In the genomic region with DNA sequence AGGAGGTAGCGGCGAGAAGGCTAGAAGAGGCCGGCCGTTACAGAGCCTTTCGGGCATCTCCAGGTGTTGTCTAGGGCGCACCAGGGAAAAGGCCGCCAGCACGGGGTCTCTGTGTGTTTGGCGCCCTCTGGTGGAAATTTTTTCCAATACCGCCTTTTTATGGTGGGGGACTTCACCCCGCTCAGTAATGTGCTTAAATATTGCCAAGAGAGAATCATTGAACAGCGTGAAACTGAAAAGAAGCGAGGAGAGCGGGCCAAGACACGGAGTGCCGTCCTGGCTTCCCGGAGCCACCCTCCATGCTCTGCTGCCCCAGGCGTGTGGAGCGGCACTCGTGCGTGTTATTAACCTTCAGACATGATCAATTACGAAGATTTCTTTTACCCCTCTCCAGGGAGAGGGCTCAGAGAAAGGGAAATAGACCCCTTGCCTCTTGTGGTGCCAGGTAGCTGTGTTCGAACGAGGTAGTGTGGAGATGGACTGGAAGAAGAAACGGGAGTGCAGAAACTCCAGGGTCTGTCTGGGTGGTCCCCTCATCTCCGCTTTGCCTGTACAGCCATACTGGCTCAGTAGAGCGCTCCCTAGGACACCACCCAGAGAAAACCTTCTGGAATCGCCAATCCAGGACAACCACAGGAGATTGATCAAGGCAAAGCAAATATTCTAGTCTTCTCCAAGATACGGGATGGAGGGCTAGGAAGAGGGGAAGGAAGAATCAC, we compare ENCODE assay signal across 8 mouse cellular contexts. TPM values are rescaled to one million over a fixed set of nuclear protein-coding genes. Genes with fewer than 3 reads are reported as not detected.
A peak's percentile ranks its signal among the peaks of the same experiment; 100 is the strongest.
DNase-seq lines count a peak whose midpoint lies in the region; ATAC-seq and TF ChIP-seq lines count a peak whose summit lies in the region.

No protein-coding gene starts in this region.

- H3K4me1 ChIP-seq in forebrain, embryonic 12.5 days = peaks cover 57% of the 10 kb centered on the region
- no peaks in the 10 kb centered on the region for H3K4me1 ChIP-seq in liver, adult 2 months (ENCODE audit: control insufficient read depth, insufficient read depth, low read length)
- peaks cover 54% of the 10 kb centered on the region for H3K4me1 ChIP-seq in neural tube, embryonic 13.5 days (replicated peaks)

- H3K79me2 ChIP-seq in liver, adult 2 months (ENCODE audit: control insufficient read depth, insufficient read depth, low read length) = no peaks in the 10 kb centered on the region

- peak overlapping the region; percentile 68; the same call in 1 of the 2 replicates for H3K9ac ChIP-seq in forebrain, embryonic 12.5 days
- no peak overlapping the region for H3K9ac ChIP-seq in liver, adult 2 months (ENCODE audit: low read depth, low read length)
- peak overlapping the region; percentile 82 for H3K9ac ChIP-seq in neural tube, embryonic 13.5 days

- DNase-seq in ovary, postnatal 10 days (ENCODE audit: low spot score) = peak; percentile 27
- DNase-seq in ovary, adult 18-20 months (ENCODE audit: low spot score) = no peak
- DNase-seq in adrenal gland, adult 8-10 months = peak; percentile 39
- DNase-seq in induced T-regulatory cell, adult 2 months (ENCODE audit: low read depth) = peak; percentile 75
- no peak for DNase-seq in liver, adult 2 months (ENCODE audit: extremely low read depth, low read depth, low spot score)

- peak; percentile 50 for TF ChIP-seq CTCF in liver, adult 2 months (IDR thresholded peaks at IDR 0.05; ENCODE audit: low read depth, low read length)

- no peak for TF ChIP-seq POLR2A in liver, adult 2 months (IDR thresholded peaks at IDR 0.05; ENCODE audit: extremely low read depth, insufficient read depth, low read length)

- peak overlapping the region; percentile 60 for H3K4me2 ChIP-seq in forebrain, embryonic 12.5 days
- peak overlapping the region; percentile 64 for H3K4me2 ChIP-seq in neural tube, embryonic 13.5 days

- H3K36me3 ChIP-seq in forebrain, embryonic 12.5 days (replicated peaks) = no peaks in the 10 kb centered on the region
- H3K36me3 ChIP-seq in liver, adult 2 months (ENCODE audit: control insufficient read depth, insufficient read depth, low read length) = no peaks in the 10 kb centered on the region
- no peaks in the 10 kb centered on the region for H3K36me3 ChIP-seq in neural tube, embryonic 13.5 days

- H3K27ac ChIP-seq in forebrain, embryonic 12.5 days = peak overlapping the region; percentile 88
- no peak overlapping the region for H3K27ac ChIP-seq in liver, adult 2 months (replicated peaks; ENCODE audit: insufficient read depth, low read depth, low read length)
- peak overlapping the region; percentile 94 for H3K27ac ChIP-seq in neural tube, embryonic 13.5 days (replicated peaks)

- peak overlapping the region; percentile 43 for H3K4me3 ChIP-seq in forebrain, embryonic 12.5 days (replicated peaks)
- no peak overlapping the region for H3K4me3 ChIP-seq in liver, adult 2 months (ENCODE audit: insufficient read depth, low read depth, low read length)
- H3K4me3 ChIP-seq in neural tube, embryonic 13.5 days = peak overlapping the region; percentile 53

- 0 out of 2 replicates have a peak, but pooled peaks have one; percentile 45 for ATAC-seq in forebrain, embryonic 12.5 days (ENCODE audit: low FRiP score)
- ATAC-seq in neural tube, embryonic 13.5 days (ENCODE audit: low read depth) = peak; percentile 57
- no peak for ATAC-seq in erythroblast, adult 5-6 weeks (replicated peaks; ENCODE audit: low FRiP score, poor library complexity, severe bottlenecking)

- WGBS in forebrain, embryonic 12.5 days = 1% methylated on average over 29 of the region's 29 CpGs
- WGBS in liver, adult 2 months = 3% methylated on average over 29 of the region's 29 CpGs
- WGBS in neural tube, embryonic 13.5 days = under 1% methylated on average over 29 of the region's 29 CpGs

- peaks cover 88% of the 10 kb centered on the region for H3K27me3 ChIP-seq in forebrain, embryonic 12.5 days
- H3K27me3 ChIP-seq in liver, adult 2 months (ENCODE audit: control insufficient read depth, insufficient read depth, low read length) = peaks cover 18% of the 10 kb centered on the region; the same call in 1 of the 2 replicates
- peaks cover 76% of the 10 kb centered on the region for H3K27me3 ChIP-seq in neural tube, embryonic 13.5 days

- H3K9me3 ChIP-seq in forebrain, embryonic 12.5 days = no peaks in the 10 kb centered on the region
- H3K9me3 ChIP-seq in neural tube, embryonic 13.5 days = no peaks in the 10 kb centered on the region

RNA-seq across cellular contexts. Expression of a gene that starts 8.4 kb away (rescaled TPM):
- 10 to 100 TPM; 12.4 to 20.9 (median 15.5) TPM for total RNA-seq in adrenal gland, adult 8-10 months (2022)
- polyA plus RNA-seq in forebrain, embryonic 12.5 days (2016; fragmentation: Nextera tagmentation; extraction: Ambion mirVana) = 24.2 and 28.6 TPM in 2 replicates
- 0.20 TPM in 1 of 2 replicates, not detected in the other for total RNA-seq in liver, adult 2 months (2014; rRNA removed)
- not detected in 2 replicates for polyA plus RNA-seq in liver, adult 2 months (2012; rRNA removed)
- 36.6 and 36.9 TPM in 2 replicates for polyA plus RNA-seq in neural tube, embryonic 13.5 days (2015; fragmentation: Nextera tagmentation; extraction: Ambion mirVana)
- total RNA-seq in erythroblast, adult 5-6 weeks (2015; ENCODE audit: low replicate concordance) = not detected in 2 replicates
- total RNA-seq in erythroblast, adult 5-6 weeks (2017; ENCODE audit: low replicate concordance) = not detected in 2 replicates

RNA-seq across cellular contexts. Expression of a gene that starts 52.6 kb away (rescaled TPM):
- under 1 TPM; 0.28 to 0.68 (median 0.38) TPM for total RNA-seq in adrenal gland, adult 8-10 months (2022)
- polyA plus RNA-seq in forebrain, embryonic 12.5 days (2016; fragmentation: Nextera tagmentation; extraction: Ambion mirVana) = 1.3 and 1.4 TPM in 2 replicates
- total RNA-seq in liver, adult 2 months (2014; rRNA removed) = not detected in 2 replicates
- polyA plus RNA-seq in liver, adult 2 months (2012; rRNA removed) = not detected in 2 replicates
- 0.68 and 0.80 TPM in 2 replicates for polyA plus RNA-seq in neural tube, embryonic 13.5 days (2015; fragmentation: Nextera tagmentation; extraction: Ambion mirVana)
- not detected in 2 replicates for total RNA-seq in erythroblast, adult 5-6 weeks (2015; ENCODE audit: low replicate concordance)
- 0.60 TPM in 1 of 2 replicates, not detected in the other for total RNA-seq in erythroblast, adult 5-6 weeks (2017; ENCODE audit: low replicate concordance)

Comparison
In these comparisons a context has a peak if more than half of its experiments do, and no peak if none do; other contexts are left out.
1. DNase-seq: peak in ovary, postnatal 10 days (single experiment), adrenal gland, adult 8-10 months (single experiment) and induced T-regulatory cell, adult 2 months (single experiment); none in ovary, adult 18-20 months (single experiment) and liver, adult 2 months (single experiment).
2. RNA of a gene that starts 8.4 kb away (total RNA-seq): 12.4 to 20.9 TPM in adrenal gland, adult 8-10 months; 0.20 TPM in liver, adult 2 months and not detected in erythroblast, adult 5-6 weeks; every median in the first group is over 10 times any median in the second.